Mouse (Mus musculus) midbrain, embryonic 10.5 days (tissue): ENCODE measurements around the gene Cenpm. TPM values are rescaled to one million over a fixed set of nuclear protein-coding genes. Genes with fewer than 3 reads are reported as not detected.
A peak's percentile ranks its signal among the peaks of the same experiment; 100 is the strongest.

Experiments used
- DNase-seq: peaks from one replicate; pipeline ENCODE4 v3.0.0-alpha.2; 2017; ENCODE audit warnings: low spot score
- H3K27ac ChIP-seq: fragments of 300-500 bp; sonication (generic); replicated peaks from 2 replicates; pipeline ENCODE4 v1.5.1; 2016; ENCODE audit warnings: mild to moderate bottlenecking
- H3K27me3 ChIP-seq: fragments of 300-500 bp; sonication (generic); 2 replicates; pipeline ENCODE4 v1.6.1; 2016; ENCODE audit warnings: low read depth, mild to moderate bottlenecking; ENCODE audit not compliant: poor library complexity, severe bottlenecking
- H3K36me3 ChIP-seq: fragments of 300-500 bp; sonication (generic); 2 replicates; pipeline ENCODE4 v1.6.1; 2016; ENCODE audit warnings: mild to moderate bottlenecking, moderate library complexity
- H3K4me1 ChIP-seq: fragments of 300-500 bp; sonication (generic); 2 replicates; pipeline ENCODE4 v1.6.1; 2016
- H3K4me3 ChIP-seq: fragments of 300-500 bp; sonication (generic); 2 replicates; pipeline ENCODE4 v1.5.1; 2016; ENCODE audit warnings: mild to moderate bottlenecking, moderate library complexity
- H3K9me3 ChIP-seq: fragments of 300-500 bp; sonication (generic); replicated peaks from 2 replicates; pipeline ENCODE4 v1.6.1; 2016; ENCODE audit warnings: mild to moderate bottlenecking
- WGBS: fragments of 180-500 bp; shearing (Covaris S2); methylation state at CpG from one replicate; pipeline ENCODE4 v1.1.7; 2016; 5-methylcytosine and 5-hydroxymethylcytosine counted together
- polyA plus RNA-seq: library from polyadenylated mRNA; unstranded; fragments of >200 nt; fragmentation: Nextera tagmentation; extraction: Ambion mirVana; gene quantifications from 2 replicates; pipeline ENCODE4 v1.2.1, GENCODE M21; 2016

The Cenpm gene
- polyA plus RNA-seq, 1 experiment from 2014 or later: 94.9 TPM

DNA sequence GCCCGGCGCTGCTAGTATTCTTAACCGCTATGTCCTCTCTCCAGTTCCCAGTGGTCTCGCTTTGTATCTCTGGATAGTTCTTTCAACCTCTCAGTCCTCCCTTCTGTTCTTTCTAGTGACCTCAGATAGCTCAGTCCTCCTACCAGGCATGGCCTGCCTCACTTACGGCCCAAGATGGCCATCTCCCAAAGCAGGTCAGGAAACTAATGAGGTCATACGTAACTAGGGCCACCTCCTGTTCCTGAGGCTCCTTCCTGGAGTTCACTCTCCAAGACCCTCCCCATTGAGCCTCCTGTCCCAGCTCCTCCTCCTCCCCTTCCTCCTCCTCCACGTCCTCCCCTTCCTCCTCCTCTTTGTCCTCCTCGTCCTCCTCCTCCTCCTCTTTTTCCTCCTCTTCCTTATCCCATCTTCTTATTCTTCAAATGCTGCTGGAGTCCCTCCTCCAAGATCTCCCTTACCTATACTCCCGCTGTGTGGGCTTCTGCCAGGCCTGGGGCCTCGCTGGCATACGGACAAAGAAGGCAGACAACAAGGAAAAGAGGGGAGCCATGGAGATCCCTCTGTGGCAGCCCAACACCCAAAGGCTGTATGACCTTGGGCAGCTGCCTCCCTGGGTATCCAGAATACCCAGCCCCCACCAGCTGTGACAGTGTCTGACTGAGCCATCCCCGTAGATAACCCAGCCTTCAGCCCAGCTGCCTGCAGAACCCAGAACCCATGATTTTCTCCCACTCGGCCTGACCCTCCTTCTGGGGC is 35.1 kb downstream of the Cenpm start:
- no peak overlapping the region; the same call in 1 of the 2 replicates for H3K27ac ChIP-seq
- peaks cover 25% of the 10 kb centered on the region for H3K36me3 ChIP-seq
- DNase-seq: no peak
- H3K27me3 ChIP-seq: peaks cover 99% of the 10 kb centered on the region
- H3K9me3 ChIP-seq: no peaks in the 10 kb centered on the region
- 84% methylated on average over 13 of the region's 13 CpGs for WGBS
- H3K4me3 ChIP-seq: no peak overlapping the region
- H3K4me1 ChIP-seq: peaks cover 62% of the 10 kb centered on the region

DNA sequence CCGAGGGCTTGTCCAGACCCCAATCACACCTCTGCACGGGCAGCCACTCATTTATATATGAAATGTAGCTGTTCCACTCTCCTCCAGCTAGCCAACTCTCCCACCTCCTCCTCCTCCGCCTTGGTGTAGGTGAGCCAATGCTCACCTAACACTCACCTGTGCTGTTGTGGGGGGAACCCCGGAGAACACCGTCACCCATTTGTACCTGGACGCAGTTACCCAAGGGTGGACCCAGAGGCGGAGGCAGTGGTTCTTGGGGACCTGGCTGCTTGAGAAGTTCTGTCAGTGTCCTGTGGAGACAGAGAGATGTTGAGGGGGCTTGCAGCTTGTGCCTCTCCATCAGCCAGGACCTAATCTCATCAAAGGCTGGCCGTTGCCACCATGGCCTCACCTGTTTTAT is 36.2 kb downstream of the Cenpm start:
- 82% methylated on average over 8 of the region's 8 CpGs for WGBS
- Histone ChIP-seq H3K27me3 (peaks cover 88% of the 10 kb centered on the region), H3K36me3 (peaks cover 36% of the 10 kb centered on the region), H3K4me1 (peaks cover 71% of the 10 kb centered on the region), H3K27ac (no peak overlapping the region), H3K4me3 (no peak overlapping the region), H3K9me3 (no peaks in the 10 kb centered on the region)
- DNase-seq: no peak

DNA sequence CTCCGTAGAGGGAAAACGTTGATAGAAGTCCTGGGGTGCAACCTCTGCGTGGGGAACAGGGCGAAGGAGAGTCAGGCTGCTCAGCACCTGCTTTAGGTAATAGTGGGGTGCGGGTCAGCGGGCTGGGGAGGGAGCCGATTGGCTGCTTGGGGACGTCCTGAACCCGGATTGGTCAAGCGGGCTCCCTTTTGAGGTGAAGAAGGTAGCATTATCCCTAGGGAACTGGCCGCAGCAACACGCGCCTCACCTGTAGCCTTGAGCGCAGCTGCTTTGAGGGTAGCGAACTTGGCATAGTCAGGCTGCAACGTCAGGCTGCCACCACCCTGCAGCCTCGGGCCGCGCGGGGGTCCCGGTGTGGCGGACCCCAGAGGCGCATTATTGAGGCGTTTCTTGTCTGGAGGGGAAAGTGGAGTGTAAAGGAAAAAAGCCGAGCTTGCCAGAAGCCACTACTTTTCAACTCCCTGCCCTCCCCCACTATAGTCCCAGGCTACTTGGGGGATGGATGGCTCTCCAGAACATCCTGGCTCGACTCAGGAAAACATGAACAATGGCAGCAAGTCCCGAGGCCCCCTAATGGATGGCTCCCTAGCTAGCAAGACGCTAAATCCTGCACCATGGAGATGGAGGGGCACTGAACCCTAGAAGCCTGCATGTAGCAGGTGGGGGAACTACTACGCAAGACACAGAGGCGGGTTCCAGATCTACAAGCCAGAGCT is 36.9 kb downstream of the Cenpm start:
- 10% methylated on average over 30 of the region's 30 CpGs for WGBS
- Histone ChIP-seq H3K9me3 (no peaks in the 10 kb centered on the region), H3K4me3 (peak overlapping the region; percentile 25), H3K36me3 (peaks cover 43% of the 10 kb centered on the region), H3K4me1 (peaks cover 65% of the 10 kb centered on the region), H3K27ac (no peak overlapping the region), H3K27me3 (peaks cover 81% of the 10 kb centered on the region)
- no peak for DNase-seq

DNA sequence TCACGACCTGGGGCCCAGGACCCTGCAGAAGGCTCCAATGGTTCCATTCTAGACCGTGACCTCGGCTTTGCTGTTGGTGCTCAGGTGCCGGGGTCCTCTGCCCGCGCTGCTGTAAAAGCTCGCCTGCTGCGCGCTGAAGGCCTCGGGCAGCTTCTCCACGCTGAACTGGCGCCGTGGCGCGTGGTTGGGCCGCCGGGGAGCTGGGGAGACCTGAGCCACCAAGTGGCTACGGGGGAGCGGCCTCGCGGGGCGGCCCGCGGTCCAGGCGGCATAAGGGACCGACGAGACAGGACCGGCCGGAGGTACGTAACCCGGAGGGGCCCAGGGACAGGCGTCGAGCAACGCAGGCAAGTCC is 37.5 kb downstream of the Cenpm start:
- Histone ChIP-seq H3K36me3 (peaks cover 49% of the 10 kb centered on the region), H3K4me1 (peaks cover 59% of the 10 kb centered on the region), H3K27me3 (peaks cover 76% of the 10 kb centered on the region), H3K9me3 (no peaks in the 10 kb centered on the region), H3K4me3 (peak overlapping the region; percentile 25), H3K27ac (no peak overlapping the region; the same call in 1 of the 2 replicates)
- DNase-seq: no peak
- WGBS: 13% methylated on average over 34 of the region's 34 CpGs

DNA sequence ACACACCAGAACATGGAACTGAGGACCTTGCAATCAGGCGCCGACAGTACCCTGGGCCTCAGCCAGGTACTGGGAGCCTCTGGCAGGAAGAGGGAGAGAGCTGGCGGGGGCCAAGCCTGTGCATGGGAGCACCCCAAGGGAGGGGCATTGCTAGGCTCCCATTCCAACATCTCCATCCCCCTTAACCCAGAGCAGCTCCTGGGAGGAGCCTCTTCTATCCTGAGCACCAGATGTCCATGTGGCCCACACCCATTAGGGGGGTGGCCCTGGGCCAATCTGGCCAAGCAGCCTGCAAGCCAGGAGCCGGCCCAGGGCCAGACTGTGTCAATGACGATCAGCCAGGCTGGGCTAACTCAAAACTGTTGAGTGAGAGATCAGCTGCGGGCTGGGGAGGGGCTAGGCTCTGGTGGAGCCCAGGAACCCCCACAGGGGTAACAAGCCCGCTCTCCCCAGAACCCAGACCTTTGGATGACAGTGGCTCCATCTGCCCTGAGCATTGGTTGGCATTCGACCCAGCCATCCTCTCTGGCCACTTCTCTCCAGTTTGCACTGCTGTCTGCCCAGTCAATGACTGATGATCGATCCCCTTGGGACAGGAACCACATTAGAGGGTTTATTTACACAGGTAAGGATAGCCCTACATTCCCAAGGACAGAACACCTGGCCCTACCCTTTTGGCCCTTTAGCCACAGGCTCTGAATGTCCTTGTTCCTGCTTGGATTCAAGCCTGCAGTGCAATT is 38.0 kb downstream of the Cenpm start:
- Histone ChIP-seq H3K4me1 (peaks cover 53% of the 10 kb centered on the region), H3K4me3 (peak overlapping the region; percentile 25; the same call in 1 of the 2 replicates), H3K9me3 (no peaks in the 10 kb centered on the region), H3K36me3 (peaks cover 54% of the 10 kb centered on the region), H3K27me3 (peaks cover 70% of the 10 kb centered on the region), H3K27ac (0 out of 2 replicates have a peak overlapping the region, but pooled peaks have one; percentile 23)
- DNase-seq: no peak
- WGBS: 65% methylated on average over 9 of the region's 9 CpGs

DNA sequence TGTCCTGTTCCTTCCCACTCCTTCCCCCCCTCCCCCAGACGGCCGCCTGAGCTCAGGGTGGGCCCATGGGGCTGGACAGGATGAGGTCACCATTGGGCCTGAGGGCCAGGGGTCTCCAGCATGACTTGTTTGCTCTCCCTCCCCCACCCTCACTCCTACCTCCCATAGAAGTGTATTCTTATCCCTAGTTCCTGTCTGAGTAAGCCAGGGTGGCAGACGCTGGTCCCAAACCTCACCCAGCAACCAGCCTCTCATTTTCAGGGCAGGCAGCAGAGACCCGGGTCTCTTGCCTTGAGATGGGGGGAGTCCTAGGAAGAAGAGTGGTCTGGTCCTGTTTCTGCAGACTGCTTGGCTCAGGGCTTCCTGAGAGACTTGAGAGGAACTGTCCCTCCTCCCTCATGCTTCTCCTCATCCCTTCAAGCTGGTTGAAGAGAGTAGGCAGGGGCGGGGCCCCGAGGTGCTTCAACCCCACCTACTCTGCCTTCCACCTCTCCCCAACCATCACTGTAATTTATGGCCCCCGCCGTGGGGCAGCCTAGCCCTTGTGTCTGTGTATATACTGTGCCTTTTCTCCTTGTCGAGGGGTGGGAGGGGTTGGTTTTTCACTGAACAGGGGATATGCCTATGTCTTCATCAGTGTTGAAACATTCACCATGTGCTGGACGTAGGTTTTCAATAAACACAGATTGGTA is 39.7 kb downstream of the Cenpm start:
- 67% methylated on average over 10 of the region's 10 CpGs for WGBS
- H3K9me3 ChIP-seq: no peaks in the 10 kb centered on the region
- peaks cover 53% of the 10 kb centered on the region for H3K27me3 ChIP-seq
- H3K4me3 ChIP-seq: no peak overlapping the region
- peak; percentile 23 for DNase-seq
- peaks cover 38% of the 10 kb centered on the region for H3K4me1 ChIP-seq
- H3K36me3 ChIP-seq: peaks cover 71% of the 10 kb centered on the region
- no peak overlapping the region for H3K27ac ChIP-seq

DNA sequence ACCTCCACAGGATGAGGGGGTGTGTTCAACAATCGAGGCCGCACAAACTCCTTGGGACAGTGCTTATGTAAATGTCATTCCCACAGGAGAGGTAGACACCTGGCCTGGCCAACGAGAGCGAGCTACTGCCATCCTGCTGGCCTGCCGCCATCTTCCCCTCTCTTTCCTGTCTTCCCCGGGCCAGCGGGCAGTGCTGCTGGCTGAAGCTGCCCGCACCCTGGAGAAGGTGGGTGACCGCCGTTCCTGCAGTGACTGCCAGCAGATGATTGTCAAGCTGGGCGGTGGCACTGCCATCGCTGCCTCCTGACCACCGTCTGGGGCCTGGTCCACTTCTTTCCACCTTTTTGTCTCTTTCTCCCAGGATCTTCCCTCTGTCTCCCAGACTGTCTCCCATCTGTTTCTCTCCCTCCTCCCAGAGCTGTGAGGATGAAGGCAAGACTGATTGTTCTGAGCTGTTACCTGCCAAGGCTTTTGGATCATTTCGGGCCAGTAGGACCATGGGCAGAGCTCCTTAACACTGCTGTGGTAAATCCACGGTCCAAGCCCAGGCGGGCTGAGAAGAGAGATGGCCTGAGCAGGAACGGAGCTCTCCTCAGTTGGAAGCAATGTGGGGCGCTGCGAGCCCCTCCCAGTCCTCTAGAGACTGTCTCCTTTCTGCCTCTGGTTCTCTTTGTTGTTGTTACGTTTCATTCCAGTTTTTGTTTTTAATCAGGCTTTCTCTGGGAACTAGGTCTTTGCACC is 40.8 kb downstream of the Cenpm start:
- 72% methylated on average over 20 of the region's 20 CpGs for WGBS
- Histone ChIP-seq H3K9me3 (no peaks in the 10 kb centered on the region), H3K27me3 (peaks cover 42% of the 10 kb centered on the region), H3K27ac (peak overlapping the region; percentile 60), H3K36me3 (peaks cover 82% of the 10 kb centered on the region), H3K4me3 (no peak overlapping the region), H3K4me1 (peaks cover 38% of the 10 kb centered on the region)
- no peak for DNase-seq

- H3K4me1 ChIP-seq: peaks cover 38% of the 10 kb centered on the region
- H3K27me3 ChIP-seq: peaks cover 36% of the 10 kb centered on the region
- WGBS: 94% methylated on average over 10 of the region's 10 CpGs
- no peaks in the 10 kb centered on the region for H3K9me3 ChIP-seq
- no peak overlapping the region for H3K4me3 ChIP-seq
- H3K27ac ChIP-seq: 0 out of 2 replicates have a peak overlapping the region, but pooled peaks have one; percentile 13
- peaks cover 88% of the 10 kb centered on the region for H3K36me3 ChIP-seq
- no peak for DNase-seq
Observed at GRCm38 (mm10) chr15:82203090-82203489, 41.5 kb downstream of the Cenpm start.

GRCm38 (mm10) chr15:82202086-82202485 is 42.5 kb downstream of the Cenpm start:
- Histone ChIP-seq H3K9me3 (no peaks in the 10 kb centered on the region), H3K27ac (no peak overlapping the region), H3K27me3 (peaks cover 26% of the 10 kb centered on the region), H3K36me3 (peaks cover 98% of the 10 kb centered on the region), H3K4me1 (peaks cover 31% of the 10 kb centered on the region), H3K4me3 (no peak overlapping the region)
- 95% methylated on average over 6 of the region's 6 CpGs for WGBS
- no peak for DNase-seq

DNA sequence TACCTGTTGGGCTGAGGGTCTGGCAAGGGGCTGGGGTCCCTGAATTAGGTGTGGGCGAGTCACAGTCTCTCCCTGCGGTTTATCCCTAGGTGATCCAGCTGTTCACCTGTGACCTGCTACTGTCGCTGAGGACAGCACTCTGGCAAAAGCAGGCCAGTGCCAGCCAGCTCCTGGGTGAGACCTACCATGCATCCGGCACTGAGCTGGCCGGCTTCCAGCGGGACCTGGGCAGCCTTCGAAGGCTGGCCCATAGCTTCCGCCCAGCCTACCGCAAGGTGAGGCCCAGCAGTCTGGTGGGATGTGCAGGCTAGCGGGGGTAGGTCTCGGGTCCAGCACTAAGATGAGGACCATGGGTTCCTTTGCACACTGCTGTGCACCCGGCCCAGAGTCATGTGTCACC is 45.0 kb downstream of the Cenpm start:
- peaks cover 99% of the 10 kb centered on the region for H3K36me3 ChIP-seq

DNA sequence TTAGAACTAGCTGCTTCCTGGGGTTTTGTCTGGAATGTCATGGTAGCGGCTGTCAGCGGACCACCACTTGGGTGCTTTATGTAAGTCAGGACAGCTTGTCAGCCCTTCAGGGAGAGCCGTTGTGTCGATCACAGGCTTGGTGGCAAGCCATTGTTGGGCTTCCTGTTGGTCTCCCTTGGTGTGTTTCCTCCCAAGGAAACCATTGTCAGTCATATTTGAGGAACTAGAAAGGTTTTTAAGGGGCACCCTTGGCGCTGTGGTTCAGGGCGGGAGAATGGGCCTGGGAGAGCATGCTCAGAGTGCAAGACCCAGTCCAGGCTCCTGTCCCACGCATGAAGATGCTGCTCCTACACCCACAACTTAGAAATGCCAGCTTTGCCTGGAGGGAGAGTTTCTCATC is 46.2 kb downstream of the Cenpm start:
- H3K36me3 ChIP-seq: peaks cover 100% of the 10 kb centered on the region
- no peak overlapping the region for H3K27ac ChIP-seq
- WGBS: 94% methylated on average over 7 of the region's 7 CpGs

More for the DNA sequence above, 45.0 kb downstream of the Cenpm start:
- no peak for DNase-seq
- 94% methylated on average over 12 of the region's 12 CpGs for WGBS
- Histone ChIP-seq H3K9me3 (no peaks in the 10 kb centered on the region), H3K27ac (no peak overlapping the region), H3K4me3 (no peak overlapping the region), H3K27me3 (peaks cover under 1% of the 10 kb centered on the region; the same call in 1 of the 2 replicates), H3K4me1 (peaks cover 12% of the 10 kb centered on the region)

DNA sequence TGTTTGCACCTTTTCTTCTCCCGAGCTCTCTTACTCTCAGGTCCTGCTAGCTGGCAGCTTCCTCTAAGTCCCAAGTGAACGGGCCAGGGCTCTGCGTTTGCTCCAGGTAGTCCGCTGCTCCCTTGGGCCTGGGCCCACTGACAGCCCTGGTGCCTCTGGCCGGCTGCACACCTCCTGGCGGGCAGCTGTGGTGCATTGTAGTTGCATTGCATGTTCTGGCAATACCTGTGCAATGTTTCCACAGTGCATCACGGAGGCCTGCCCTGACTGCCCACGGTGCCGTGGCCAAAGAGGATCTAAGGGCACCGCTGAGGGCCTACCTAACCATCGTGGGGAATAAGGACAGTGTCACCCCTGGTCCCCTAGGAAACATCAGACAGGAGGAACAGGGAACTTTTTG is 46.6 kb downstream of the Cenpm start:
- Histone ChIP-seq H3K4me1 (no peaks in the 10 kb centered on the region), H3K27ac (no peak overlapping the region), H3K9me3 (no peaks in the 10 kb centered on the region), H3K4me3 (no peak overlapping the region), H3K36me3 (peaks cover 100% of the 10 kb centered on the region), H3K27me3 (no peaks in the 10 kb centered on the region)
- DNase-seq: no peak
- WGBS: 95% methylated on average over 11 of the region's 11 CpGs

More for the DNA sequence above, 46.2 kb downstream of the Cenpm start:
- no peak for DNase-seq
- Histone ChIP-seq H3K27me3 (no peaks in the 10 kb centered on the region), H3K4me1 (no peaks in the 10 kb centered on the region), H3K4me3 (no peak overlapping the region), H3K9me3 (no peaks in the 10 kb centered on the region)
